Mouse (Mus musculus) kidney, embryonic 15.5 days (tissue): Measurements from ENCODE around the gene Omt2b. TPM values are rescaled to one million over a fixed set of nuclear protein-coding genes. Genes with fewer than 3 reads are reported as not detected.
"Not testable (repeated sequence)": the region's sequence is repeated elsewhere in the genome, so short reads cannot be mapped to it uniquely, and the experiment has no call there.

Source experiments
- ATAC-seq: fragments of 200-750 bp; cut with Nextera tagmentation; replicated peaks from 2 replicates; pipeline ENCODE4 v1.8.0; 2017; ENCODE audit warnings: moderate TSS enrichment; ENCODE audit not compliant: low FRiP score
- H3K27ac ChIP-seq: fragments of 300-500 bp; sonication (generic); 2 replicates; pipeline ENCODE4 v1.5.1; 2015; ENCODE audit warnings: mild to moderate bottlenecking, inconsistent platforms
- H3K27me3 ChIP-seq: fragments of 300-500 bp; sonication (generic); 2 replicates; pipeline ENCODE4 v1.6.1; 2015; ENCODE audit warnings: inconsistent platforms
- H3K36me3 ChIP-seq: fragments of 300-500 bp; sonication (generic); 2 replicates; pipeline ENCODE4 v1.6.1; 2015; ENCODE audit warnings: inconsistent platforms
- H3K4me1 ChIP-seq: fragments of 300-500 bp; sonication (generic); 2 replicates; pipeline ENCODE4 v1.6.1; 2015; ENCODE audit warnings: inconsistent platforms
- H3K4me2 ChIP-seq: fragments of 300-500 bp; sonication (generic); 2 replicates; pipeline ENCODE4 v1.6.1; 2015; ENCODE audit warnings: moderate library complexity, mild to moderate bottlenecking, inconsistent platforms
- H3K4me3 ChIP-seq: fragments of 300-500 bp; sonication (generic); replicated peaks from 2 replicates; pipeline ENCODE4 v1.5.1; 2015; ENCODE audit warnings: mild to moderate bottlenecking, inconsistent platforms
- H3K9ac ChIP-seq: fragments of 300-500 bp; sonication (generic); 2 replicates; pipeline ENCODE4 v1.6.1; 2015; ENCODE audit warnings: mild to moderate bottlenecking, inconsistent platforms
- H3K9me3 ChIP-seq: fragments of 300-500 bp; sonication (generic); replicated peaks from 2 replicates; pipeline ENCODE4 v1.6.1; 2016; ENCODE audit warnings: inconsistent platforms
- WGBS: fragments of 180-500 bp; shearing (Covaris S2); methylation state at CpG from one replicate; pipeline ENCODE4 v1.1.7; 2015; ENCODE audit warnings: mixed read lengths; 5-methylcytosine and 5-hydroxymethylcytosine counted together
- polyA plus RNA-seq: library from polyadenylated mRNA; unstranded; fragments of >200 nt; fragmentation: Nextera tagmentation; extraction: Ambion mirVana; gene quantifications from 2 replicates; pipeline ENCODE4 v1.2.1, GENCODE M21; 2015

The Omt2b gene
- polyA plus RNA-seq, 1 experiment from 2014 or later, result not detected

DNA sequence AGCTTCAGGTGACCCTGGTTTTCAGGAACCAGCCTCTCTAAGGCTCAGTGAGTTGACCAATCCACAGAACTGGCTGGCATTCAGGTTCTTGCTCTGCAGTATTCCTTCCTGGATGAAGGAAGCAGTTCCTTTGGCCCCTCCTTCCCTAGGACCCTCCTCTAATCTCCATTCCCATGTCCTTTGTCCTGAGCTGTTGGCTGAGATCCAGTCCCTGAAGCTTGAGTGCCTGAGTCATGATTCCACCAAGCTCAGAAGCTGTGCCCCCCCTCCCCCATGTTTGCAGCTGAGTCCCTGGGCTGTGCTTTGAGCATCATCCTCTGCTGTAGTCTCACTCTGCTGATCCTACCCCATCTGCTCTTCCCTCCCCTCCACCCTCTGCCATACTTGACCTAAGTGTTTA lies 9.7 kb downstream of the Omt2b start:
- ATAC-seq, result 0 out of 2 replicates have a peak, but pooled peaks have one; percentile 33
- not testable (repeated sequence) for H3K9me3 ChIP-seq, H3K36me3 ChIP-seq

DNA sequence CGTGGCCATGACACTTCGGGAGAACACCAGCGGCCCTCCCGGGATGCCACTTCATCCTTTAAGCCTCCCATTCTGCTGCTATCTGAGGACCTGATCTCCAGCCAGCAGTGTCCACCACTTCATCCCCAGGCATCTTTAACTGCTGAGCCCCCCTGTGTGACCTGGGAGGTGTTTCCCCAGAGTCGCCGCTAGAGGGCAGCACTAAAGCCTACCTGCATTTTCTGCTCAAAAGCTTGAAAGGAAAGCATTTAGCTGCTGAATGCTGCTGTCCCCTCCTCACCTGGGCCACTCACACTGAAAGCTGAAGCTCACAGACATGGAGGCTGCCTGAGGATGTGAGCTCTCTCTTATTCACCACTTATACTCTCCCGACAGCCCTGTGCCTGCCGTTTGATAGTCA lies 12.9 kb downstream of the Omt2b start:
- not testable (repeated sequence) for H3K27ac ChIP-seq, H3K36me3 ChIP-seq, H3K4me3 ChIP-seq, H3K9me3 ChIP-seq, H3K9ac ChIP-seq, H3K27me3 ChIP-seq, H3K4me1 ChIP-seq, H3K4me2 ChIP-seq
- WGBS, result 18% methylated on average over 8 of the region's 8 CpGs
- 0 out of 2 replicates have a peak, but pooled peaks have one; percentile 31 for ATAC-seq

More for the DNA sequence above, 9.7 kb downstream of the Omt2b start:
- not testable (repeated sequence) for H3K4me3 ChIP-seq, H3K27ac ChIP-seq, H3K9ac ChIP-seq, H3K4me2 ChIP-seq, H3K4me1 ChIP-seq, H3K27me3 ChIP-seq

DNA sequence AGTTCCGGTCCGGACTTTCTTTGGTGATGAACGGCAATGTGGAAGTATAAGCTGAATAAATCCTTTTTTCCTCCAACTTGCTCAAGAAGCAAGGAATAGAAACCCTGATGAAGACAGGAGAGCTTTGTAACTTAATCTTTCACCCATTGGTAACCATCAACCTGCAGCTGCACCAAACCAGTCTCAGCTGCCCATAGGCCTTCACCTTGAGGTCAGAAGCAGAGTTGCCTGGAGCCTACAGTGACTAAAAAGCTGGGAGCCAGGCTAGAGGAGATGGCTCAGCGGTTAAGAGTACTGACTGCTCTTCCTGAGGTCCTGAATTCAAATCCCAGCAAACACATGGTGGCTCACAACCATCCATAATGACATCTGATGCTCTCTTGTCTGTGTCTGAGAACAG lies 15.1 kb downstream of the Omt2b start:
- H3K27me3 ChIP-seq, H3K4me1 ChIP-seq, H3K4me3 ChIP-seq, H3K4me2 ChIP-seq, H3K9me3 ChIP-seq, H3K9ac ChIP-seq, H3K27ac ChIP-seq, H3K36me3 ChIP-seq: not testable (repeated sequence)
- 85% methylated on average over 4 of the region's 4 CpGs for WGBS
- 0 out of 2 replicates have a peak, but pooled peaks have one; percentile 64 for ATAC-seq

DNA sequence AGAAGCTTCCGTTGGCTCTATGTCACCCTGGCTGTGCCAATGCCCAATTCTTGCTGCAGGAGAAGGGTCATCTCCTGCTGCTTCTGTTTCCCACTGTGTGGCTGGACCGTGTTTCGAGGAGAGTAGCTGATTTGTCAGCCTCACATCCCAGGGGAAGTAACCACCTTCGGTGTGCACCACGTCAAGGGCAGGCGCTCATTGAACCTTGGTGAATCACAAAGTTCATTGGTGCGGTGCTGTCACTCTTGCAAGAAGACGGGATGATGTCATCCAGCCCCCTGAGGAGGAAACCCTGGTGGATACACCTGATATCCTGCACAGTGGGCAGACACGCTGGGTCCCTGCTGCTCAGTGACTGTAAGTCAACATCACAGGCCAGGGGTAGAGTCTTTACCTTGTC lies 15.7 kb downstream of the Omt2b start:
- H3K36me3 ChIP-seq, H3K4me1 ChIP-seq, H3K4me3 ChIP-seq, H3K27ac ChIP-seq, H3K9ac ChIP-seq, H3K4me2 ChIP-seq, H3K27me3 ChIP-seq, H3K9me3 ChIP-seq: not testable (repeated sequence)
- 79% methylated on average over 9 of the region's 9 CpGs for WGBS
- ATAC-seq, result 0 out of 2 replicates have a peak, but pooled peaks have one; percentile 30

DNA sequence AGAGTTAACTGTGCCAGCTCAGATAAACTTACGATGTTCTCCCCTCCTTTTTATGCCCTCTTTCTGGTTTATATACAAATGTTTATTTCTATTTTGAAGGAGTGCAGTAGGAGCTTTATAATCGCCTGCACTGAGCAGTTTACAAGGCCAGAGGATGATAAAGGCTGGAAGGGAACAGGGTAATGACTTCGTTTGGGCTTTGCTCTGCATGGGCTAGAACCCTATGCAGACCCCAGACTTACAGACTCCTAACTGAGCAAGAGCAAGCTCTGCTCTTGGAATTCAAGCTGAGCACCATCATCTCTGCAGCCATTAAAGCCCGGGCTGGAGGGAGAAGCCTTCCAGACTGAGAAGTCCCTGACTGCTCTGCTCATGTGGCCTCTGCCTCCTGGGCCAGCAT lies 17.8 kb downstream of the Omt2b start:
- not testable (repeated sequence) for ATAC-seq
- 62% methylated on average over 4 of the region's 4 CpGs for WGBS

DNA sequence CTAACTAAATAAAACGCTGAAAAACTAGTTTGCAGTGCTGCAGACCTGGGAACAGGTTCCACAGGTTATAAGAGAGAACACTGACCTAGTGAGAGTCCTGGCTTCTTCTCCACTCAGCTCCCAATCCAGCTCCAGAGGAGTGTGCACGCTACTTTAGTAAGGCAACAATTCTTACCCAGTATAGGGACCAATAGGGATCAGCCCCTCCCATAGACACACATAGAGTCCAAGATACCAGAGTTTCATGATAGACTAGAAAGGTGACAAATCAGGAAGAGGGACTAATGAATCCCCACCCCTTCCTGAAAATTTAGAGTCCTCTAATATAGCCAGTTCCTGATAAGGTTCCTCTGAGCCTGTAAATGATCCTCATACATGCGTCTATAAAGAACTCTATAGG lies 19.6 kb downstream of the Omt2b start:
- no peak for ATAC-seq
- no peaks in the 10 kb centered on the region for H3K36me3 ChIP-seq
- no peaks in the 10 kb centered on the region for H3K27me3 ChIP-seq
- no peak overlapping the region for H3K4me2 ChIP-seq
- no peak overlapping the region for H3K27ac ChIP-seq
- 60% methylated on average over 3 of the region's 3 CpGs for WGBS
- H3K4me1 ChIP-seq, result no peaks in the 10 kb centered on the region
- no peaks in the 10 kb centered on the region for H3K9me3 ChIP-seq
- H3K9ac ChIP-seq, result no peak overlapping the region
- no peak overlapping the region for H3K4me3 ChIP-seq

More for the DNA sequence above, 17.8 kb downstream of the Omt2b start:
- H3K9ac ChIP-seq, H3K36me3 ChIP-seq, H3K4me3 ChIP-seq, H3K27ac ChIP-seq, H3K4me2 ChIP-seq, H3K9me3 ChIP-seq, H3K4me1 ChIP-seq, H3K27me3 ChIP-seq: not testable (repeated sequence)

DNA sequence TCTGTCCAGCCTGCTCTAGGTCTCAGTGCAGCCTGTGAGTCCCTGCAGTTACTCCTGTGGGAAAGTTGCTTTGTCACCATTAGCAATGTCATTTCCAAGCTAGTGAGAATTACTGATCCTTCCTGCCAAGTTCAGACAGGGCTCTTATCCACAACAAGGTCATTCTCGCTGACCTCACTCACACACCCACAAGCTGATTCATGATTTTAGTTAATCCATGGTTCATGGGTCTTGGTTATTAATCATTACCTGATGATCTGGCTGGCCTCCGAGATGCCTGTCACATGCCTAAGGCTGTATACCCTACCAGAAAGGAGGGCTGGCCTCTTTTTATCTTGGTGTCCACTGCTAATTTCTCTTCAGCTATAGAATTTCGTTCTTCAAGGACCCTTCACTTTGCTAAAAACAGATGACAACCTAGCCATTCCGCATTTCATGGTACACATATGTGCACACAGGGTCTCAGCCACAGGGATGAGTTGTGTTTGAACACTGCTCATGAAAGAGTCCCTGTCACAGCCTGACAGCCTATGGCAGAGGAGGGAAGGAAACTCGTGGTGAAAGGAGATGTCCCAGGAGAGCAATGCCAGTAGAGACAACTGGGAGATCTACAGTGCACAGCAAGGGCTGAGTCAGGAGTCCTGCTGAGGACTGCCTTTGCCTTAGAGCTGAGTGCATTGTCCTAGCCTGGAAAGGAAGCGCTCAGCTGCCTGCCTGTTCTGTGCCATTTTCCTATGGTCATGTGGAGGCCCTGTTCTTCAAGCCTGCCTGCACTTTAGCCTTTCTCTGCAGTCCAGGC lies 21.0 kb downstream of the Omt2b start:
- H3K36me3 ChIP-seq, H3K4me3 ChIP-seq, H3K27me3 ChIP-seq, H3K9ac ChIP-seq, H3K4me2 ChIP-seq, H3K4me1 ChIP-seq, H3K9me3 ChIP-seq: not testable (repeated sequence)
- H3K27ac ChIP-seq, result peak overlapping the region; percentile 67
- 65% methylated on average over 6 of the region's 6 CpGs for WGBS
- ATAC-seq, result peak; percentile 58

DNA sequence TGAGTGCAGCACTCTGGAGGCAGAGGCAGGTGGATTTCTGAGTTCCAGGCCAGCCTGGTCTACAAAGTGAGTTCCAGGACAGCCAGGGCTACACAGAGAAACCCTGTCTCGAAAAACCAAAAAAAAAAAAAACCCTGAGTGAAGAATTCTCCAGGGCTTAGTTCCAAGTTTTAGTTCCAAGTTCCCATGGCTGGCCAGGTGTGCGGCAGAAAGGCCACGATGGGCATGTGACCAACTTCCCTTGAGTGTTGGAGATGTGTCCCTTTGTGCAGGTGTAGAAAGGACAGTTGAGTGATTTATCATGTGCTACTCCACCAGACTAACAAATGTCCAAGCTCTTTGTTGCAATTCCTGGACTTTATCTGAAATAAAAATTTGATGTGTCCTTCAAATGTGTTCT lies 21.8 kb downstream of the Omt2b start:
- H3K9ac ChIP-seq, H3K9me3 ChIP-seq, H3K4me2 ChIP-seq, H3K27me3 ChIP-seq, H3K27ac ChIP-seq, H3K4me1 ChIP-seq, H3K36me3 ChIP-seq, ATAC-seq, H3K4me3 ChIP-seq: not testable (repeated sequence)
- WGBS, result 88% methylated on average over 3 of the region's 3 CpGs

DNA sequence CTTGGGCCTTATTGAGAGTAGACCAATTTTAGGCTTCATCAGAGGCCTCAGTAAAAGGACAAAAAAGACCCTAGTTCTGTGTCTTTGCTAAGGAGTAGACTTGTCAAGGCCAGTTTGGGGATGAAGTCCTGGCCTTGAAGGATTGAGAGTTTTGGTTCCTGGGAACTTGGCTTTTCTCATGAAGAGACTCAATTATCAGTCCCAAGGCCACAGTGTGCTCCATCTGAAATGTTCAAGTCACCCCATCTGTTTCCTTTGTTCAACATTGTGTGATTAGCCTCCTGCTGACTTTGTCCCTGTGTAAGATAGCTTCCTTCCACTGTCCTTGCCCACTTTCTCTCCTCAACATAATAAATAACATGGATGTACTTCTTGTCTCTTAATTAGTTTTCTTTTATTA lies 22.6 kb downstream of the Omt2b start:
- H3K9ac ChIP-seq, H3K4me2 ChIP-seq, ATAC-seq, H3K4me1 ChIP-seq, H3K36me3 ChIP-seq, H3K27ac ChIP-seq, H3K4me3 ChIP-seq, H3K27me3 ChIP-seq, H3K9me3 ChIP-seq: not testable (repeated sequence)

DNA sequence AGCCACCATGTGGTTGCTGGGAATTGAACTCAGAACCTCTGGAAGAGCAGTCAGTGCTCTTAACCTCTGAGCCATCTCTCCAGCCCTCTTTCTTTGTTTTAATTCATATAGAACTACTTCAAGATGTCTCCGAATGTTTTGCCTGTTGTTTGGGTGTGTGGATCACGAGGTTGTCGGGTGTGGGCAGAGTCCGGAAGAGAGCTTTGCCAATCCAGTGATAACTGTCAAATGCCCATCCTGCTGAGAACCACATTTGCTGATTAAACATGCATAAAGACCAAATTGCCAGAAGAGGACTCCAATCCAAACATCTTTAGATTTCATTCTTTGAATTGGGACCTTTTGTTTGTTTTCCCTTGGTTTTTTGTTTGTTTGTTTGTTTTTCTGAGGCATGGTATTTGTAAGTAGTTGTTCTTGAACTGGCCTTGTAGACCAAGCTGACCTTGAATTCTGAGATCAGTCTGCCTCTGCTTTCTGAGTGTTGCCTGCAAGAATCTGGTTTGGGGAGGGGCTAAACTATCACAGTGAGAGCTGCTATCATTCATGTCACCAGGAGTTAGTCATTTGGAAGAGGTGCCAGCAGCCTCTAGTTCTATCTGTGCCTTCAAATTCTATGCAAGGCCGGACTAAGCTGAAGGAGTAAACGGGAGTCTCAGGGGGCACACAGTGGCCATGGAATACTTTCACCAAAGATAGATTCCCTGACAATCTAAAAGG lies 24.3 kb downstream of the Omt2b start:
- Histone ChIP-seq H3K4me1 (0 out of 2 replicates have a peak, but pooled peaks cover 2% of the 10 kb centered on the region), H3K4me2 (no peak overlapping the region), H3K9me3 (no peaks in the 10 kb centered on the region), H3K27ac (no peak overlapping the region), H3K27me3 (no peaks in the 10 kb centered on the region), H3K9ac (no peak overlapping the region), H3K4me3 (no peak overlapping the region), H3K36me3 (no peaks in the 10 kb centered on the region)
- WGBS, result 77% methylated on average over 6 of the region's 6 CpGs
- no peak for ATAC-seq

DNA sequence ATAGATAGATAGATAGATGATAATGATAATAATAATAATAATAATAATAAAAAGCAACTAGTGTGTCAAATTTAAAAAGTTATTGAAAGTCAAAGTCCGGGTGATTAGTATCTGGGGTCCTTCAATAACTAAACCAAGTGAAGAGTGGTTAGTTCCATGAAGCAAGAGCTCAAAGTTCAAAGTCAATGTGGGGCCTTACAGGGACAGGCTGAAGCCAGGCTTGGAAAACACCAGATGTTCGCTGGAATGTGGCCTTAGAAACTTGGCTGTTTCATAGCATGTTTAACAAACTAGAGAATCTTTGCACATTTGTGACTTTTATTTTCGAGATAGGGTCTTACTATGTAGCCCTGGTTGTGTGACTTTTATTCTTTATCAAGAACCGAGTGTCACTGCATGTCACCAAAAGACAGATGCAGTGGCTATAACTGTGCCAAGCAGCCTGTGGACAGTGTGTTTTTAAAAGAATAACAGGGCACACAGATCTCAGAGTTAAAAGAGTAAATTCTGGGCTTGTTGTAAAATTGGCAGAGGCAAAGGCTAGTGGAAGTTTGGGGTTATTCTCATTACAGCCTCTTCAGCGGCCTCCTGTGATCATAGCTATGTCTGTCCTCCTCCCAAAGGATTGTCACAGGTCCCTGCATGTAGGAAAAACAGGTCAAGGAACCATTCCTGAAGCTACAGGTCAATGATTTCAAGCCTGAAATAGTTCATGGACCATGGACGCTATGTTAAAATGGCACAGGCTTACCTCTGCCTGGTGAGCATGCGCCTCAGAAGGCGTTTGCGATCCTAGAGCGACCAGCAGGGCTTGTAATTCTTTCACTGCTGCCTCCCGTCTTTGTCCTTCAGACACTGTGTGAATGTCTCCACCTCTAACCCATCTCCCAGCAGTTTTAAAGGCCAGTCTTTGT lies 27.5 kb downstream of the Omt2b start:
- no peaks in the 10 kb centered on the region for H3K9me3 ChIP-seq
- ATAC-seq, result 0 out of 2 replicates have a peak, but pooled peaks have one; percentile 40
- no peak overlapping the region for H3K4me2 ChIP-seq
- H3K4me1 ChIP-seq, result 0 out of 2 replicates have a peak, but pooled peaks cover 2% of the 10 kb centered on the region
- no peaks in the 10 kb centered on the region for H3K27me3 ChIP-seq
- no peak overlapping the region for H3K4me3 ChIP-seq
- 73% methylated on average over 11 of the region's 11 CpGs for WGBS
- H3K9ac ChIP-seq, result no peak overlapping the region
- H3K27ac ChIP-seq, result peak overlapping the region; percentile 41
- no peaks in the 10 kb centered on the region for H3K36me3 ChIP-seq

DNA sequence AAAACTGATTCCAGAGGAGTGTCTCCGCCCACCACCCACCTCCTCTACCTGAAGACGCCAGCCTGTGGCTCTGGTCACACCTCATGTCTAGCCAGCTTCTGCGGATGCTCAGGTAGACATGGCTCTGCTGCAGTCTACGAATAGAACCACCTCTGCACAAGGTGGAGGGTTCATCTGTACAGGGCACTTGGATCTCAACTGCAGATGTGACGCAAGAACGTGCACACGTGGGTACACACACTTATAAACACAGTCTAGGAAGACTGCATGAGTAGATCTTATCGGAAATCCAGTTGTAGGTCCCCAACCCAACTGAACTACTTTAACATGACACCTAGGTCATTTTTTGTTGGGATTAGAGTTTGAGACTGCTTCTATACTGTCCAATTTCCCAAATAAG lies 28.2 kb downstream of the Omt2b start, which contains the start of gene Gsta2:
Gene Gsta2, minus strand, starts transcription at position 178 of the 400 bp plus-strand sequence.
- Histone ChIP-seq H3K36me3 (no peaks in the 10 kb centered on the region), H3K4me3 (no peak within 1 kb of the TSS), H3K9me3 (no peaks in the 10 kb centered on the region), H3K4me1 (0 out of 2 replicates have a peak, but pooled peaks cover 2% of the 10 kb centered on the region), H3K27ac (peak within 1 kb of the TSS; percentile 41), H3K9ac (no peak within 1 kb of the TSS), H3K27me3 (no peaks in the 10 kb centered on the region), H3K4me2 (no peak within 1 kb of the TSS)
- ATAC-seq, result no peak
- WGBS, result 89% methylated on average over 8 of the region's 8 CpGs
